In genomic region chr10:19503846-19504765, GRCm38 (mm10) we compare ENCODE assay signal across 19 mouse cellular contexts.
DNase-seq lines count a peak whose midpoint lies in the region; ATAC-seq lines count a peak whose summit lies in the region.
"Had no signal": no experiment of that assay in that cellular context is flagged by ENCODE, and none has a peak within 500 bp of the region (broad histone marks: within the 10 kb centered on the region; RNA-seq: fewer than 3 reads in every experiment).

No protein-coding gene starts in this region.

- DNase-seq in heart, adult 11 months, result peak; percentile 89
- no peak for DNase-seq in heart, postnatal 25 days (ENCODE audit: low spot score)
- peak; percentile 32 for DNase-seq in thymus, postnatal 4 days
- DNase-seq in thymus, adult 18-20 months, result no peak
- DNase-seq in urinary bladder, adult 18-20 months (ENCODE audit: low spot score in 2 of 2), result no peak
- no peak for DNase-seq in ovary, adult 18-20 months (ENCODE audit: low spot score)
- no peak for DNase-seq in kidney, adult 9 months
- DNase-seq: adrenal gland, adult 2 months; cerebellum, adult 11-12 months; cerebellum, postnatal 36 days; heart, postnatal 4 days; layer of hippocampus, postnatal 36 days; lung, adult 2 months; lung, postnatal 36 days; right cerebral cortex, postnatal 14 days had no signal

- peak; percentile 28 for ATAC-seq in megakaryocyte, adult 5-6 weeks (ENCODE audit: poor library complexity, severe bottlenecking)
- ATAC-seq: forebrain, embryonic 15.5 days; hindbrain, postnatal 0 days; midbrain, embryonic 13.5 days had no signal

- intact Hi-C loops in heart, postnatal 25 days (cut with DNase I), result no loop called here

Comparison
In these comparisons a context has a peak if more than half of its experiments do, and no peak if none do; other contexts are left out.
1. DNase-seq: peak in heart, adult 11 months (single experiment) and thymus, postnatal 4 days (single experiment); none in heart, postnatal 25 days (single experiment), thymus, adult 18-20 months (0 of 2), urinary bladder, adult 18-20 months (0 of 2), ovary, adult 18-20 months (single experiment) and kidney, adult 9 months (single experiment).